Mouse (Mus musculus): ENCODE results near the gene Pdxp. TPM values are rescaled to one million over a fixed set of nuclear protein-coding genes. Genes with fewer than 3 reads are reported as not detected.
A peak's percentile ranks its signal among the peaks of the same experiment; 100 is the strongest.

Gene Pdxp
- polyA plus RNA-seq, 1 experiment from 2014 or later = 16.3 TPM

DNA sequence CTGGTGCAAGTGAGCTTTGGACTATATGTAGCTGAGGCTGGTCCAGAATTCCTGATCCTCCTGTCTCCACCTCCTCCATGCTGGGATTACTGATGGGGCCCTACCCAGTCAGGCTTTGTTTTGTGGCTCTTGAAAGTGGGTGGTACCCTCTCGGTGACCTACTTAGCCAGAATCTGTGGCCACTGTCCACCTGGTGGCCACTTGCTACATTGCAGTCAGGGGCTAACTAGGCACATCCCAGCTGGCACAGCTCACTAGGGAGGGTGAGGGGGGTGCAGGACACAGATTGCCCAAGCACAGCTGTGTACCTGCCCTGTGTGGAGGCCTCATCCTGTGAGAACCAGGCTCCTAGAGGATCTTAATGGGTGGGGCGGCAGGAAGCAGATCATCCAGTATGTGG is 49.2 kb downstream of the Pdxp start:
- DNase-seq (ENCODE audit: low spot score) = peak; percentile 76

Small RNA genes lying within 50 kb of the gene (microRNA-seq; reads per million reads assigned to microRNA genes)
- 1.2 reads per million for gene Mir6955 (ENCODE audit: borderline number of aligned reads)

Other genes starting within 250 kb of the Pdxp start
- 0.91 and 1.3 TPM in 2 replicates for gene Elfn2, start 195.1 kb upstream of the Pdxp start, polyA plus RNA-seq (2015; fragmentation: Nextera tagmentation; extraction: Ambion mirVana)
- 55.2 TPM in 2 replicates for gene Mfng, start 140.4 kb upstream of the Pdxp start, polyA plus RNA-seq (2015; fragmentation: Nextera tagmentation; extraction: Ambion mirVana)
- 2.6 and 2.8 TPM in 2 replicates for gene Card10, start 110.9 kb upstream of the Pdxp start, polyA plus RNA-seq (2015; fragmentation: Nextera tagmentation; extraction: Ambion mirVana)
- gene Cdc42ep1, start 71.3 kb upstream of the Pdxp start, polyA plus RNA-seq (2015; fragmentation: Nextera tagmentation; extraction: Ambion mirVana) = 3.9 and 4.0 TPM in 2 replicates
- 3.3 and 5.1 TPM in 2 replicates for gene Lgals2, start 58.4 kb upstream of the Pdxp start, polyA plus RNA-seq (2015; fragmentation: Nextera tagmentation; extraction: Ambion mirVana)
- 42.4 and 42.5 TPM in 2 replicates for gene Gga1, start 36.7 kb upstream of the Pdxp start, polyA plus RNA-seq (2015; fragmentation: Nextera tagmentation; extraction: Ambion mirVana)
- gene Gm49510, start 14.3 kb upstream of the Pdxp start, polyA plus RNA-seq (2015; fragmentation: Nextera tagmentation; extraction: Ambion mirVana) = 0.10 and 0.32 TPM in 2 replicates
- 27.7 and 39.1 TPM in 2 replicates for gene Sh3bp1, start 14.2 kb upstream of the Pdxp start, polyA plus RNA-seq (2015; fragmentation: Nextera tagmentation; extraction: Ambion mirVana)
- gene Lgals1, start 12.8 kb downstream of the Pdxp start, polyA plus RNA-seq (2015; fragmentation: Nextera tagmentation; extraction: Ambion mirVana) = 598 and 732 TPM in 2 replicates
- gene Nol12, start 21.0 kb downstream of the Pdxp start, polyA plus RNA-seq (2015; fragmentation: Nextera tagmentation; extraction: Ambion mirVana) = 59.3 and 59.9 TPM in 2 replicates
- 16.3 and 18.0 TPM in 2 replicates for gene Triobp, start 33.8 kb downstream of the Pdxp start, polyA plus RNA-seq (2015; fragmentation: Nextera tagmentation; extraction: Ambion mirVana)
- 303 and 311 TPM in 2 replicates for gene H1f0, start 114.5 kb downstream of the Pdxp start, polyA plus RNA-seq (2015; fragmentation: Nextera tagmentation; extraction: Ambion mirVana)
- gene Galr3, start 128.0 kb downstream of the Pdxp start, polyA plus RNA-seq (2015; fragmentation: Nextera tagmentation; extraction: Ambion mirVana) = 0.14 and 0.21 TPM in 2 replicates
- 60.0 and 62.6 TPM in 2 replicates for gene Ankrd54, start 149.0 kb downstream of the Pdxp start, polyA plus RNA-seq (2015; fragmentation: Nextera tagmentation; extraction: Ambion mirVana)
- gene Eif3l, start 161.3 kb downstream of the Pdxp start, polyA plus RNA-seq (2015; fragmentation: Nextera tagmentation; extraction: Ambion mirVana) = 200 and 212 TPM in 2 replicates
- gene Micall1, start 195.0 kb downstream of the Pdxp start, polyA plus RNA-seq (2015; fragmentation: Nextera tagmentation; extraction: Ambion mirVana) = 3.3 and 4.6 TPM in 2 replicates
- gene Polr2f, start 227.1 kb downstream of the Pdxp start, polyA plus RNA-seq (2015; fragmentation: Nextera tagmentation; extraction: Ambion mirVana) = 284 and 300 TPM in 2 replicates
- gene 1700088E04Rik, start 227.3 kb downstream of the Pdxp start, polyA plus RNA-seq (2015; fragmentation: Nextera tagmentation; extraction: Ambion mirVana) = 2.4 and 4.0 TPM in 2 replicates

Measured in thymus, postnatal 0 days (tissue).